Mouse (Mus musculus): ENCODE measurements around the gene Prss36.

DNA sequence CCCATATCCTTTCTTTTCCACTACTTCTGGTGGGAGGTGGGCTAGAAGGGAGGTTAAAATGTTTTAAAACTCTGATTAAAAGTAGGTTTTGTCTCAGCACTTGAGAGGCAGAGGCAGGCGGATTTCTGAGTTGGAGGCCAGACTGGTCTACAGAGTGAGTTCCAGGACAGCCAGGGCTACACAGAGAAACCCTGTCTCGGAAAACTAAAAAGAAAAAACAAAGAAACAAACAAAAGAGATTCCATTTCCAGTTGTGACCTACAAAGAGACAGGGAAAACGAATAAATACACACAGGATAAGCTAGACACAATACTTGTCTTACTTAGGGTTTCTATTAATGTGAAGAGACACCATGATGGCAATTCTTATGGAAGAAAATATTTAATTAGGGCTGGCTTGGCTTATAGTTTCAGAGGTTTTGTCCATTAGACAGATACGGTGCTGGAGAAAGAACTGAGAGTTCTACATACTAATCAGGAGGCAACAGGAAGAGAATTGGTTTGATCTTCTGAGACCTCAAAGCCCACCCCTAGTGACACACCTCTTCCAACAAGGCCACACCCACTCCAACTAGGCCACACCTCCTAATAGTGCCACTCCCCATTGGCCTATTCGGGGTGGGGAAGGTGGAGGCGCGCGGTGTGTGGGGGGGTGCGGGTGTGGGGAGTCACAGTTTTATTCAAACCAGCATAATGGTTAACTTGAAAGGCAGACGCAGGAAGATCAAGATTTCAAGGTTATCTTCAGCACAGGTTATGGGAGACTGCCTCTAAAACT is 48.2 kb downstream of the Prss36 start:
- TF ChIP-seq CTCF (IDR thresholded peaks at IDR 0.05; ENCODE audit: low read depth, low read length): no peak
- TF ChIP-seq POLR2A (IDR thresholded peaks at IDR 0.05; ENCODE audit: extremely low read depth, insufficient read depth, low read length): no peak
